Mouse (Mus musculus): ENCODE data around the gene Pigv. TPM values are rescaled to one million over a fixed set of nuclear protein-coding genes. Genes with fewer than 3 reads are reported as not detected.

The Pigv gene
- total RNA-seq (2021) = 1 to 10 TPM; 6.8 to 9.1 TPM
- long read RNA-seq, experiment 1, partial matches to known transcripts = 1 of 5 reads
- long read RNA-seq, experiment 1, other reads (novel, unspliced or antisense) = 0 of 5 reads
- long read RNA-seq, experiment 2, transcript Pigv-201 (4 exons, 3,979 nt) = major isoform, 8 of 14 reads
- long read RNA-seq, experiment 2, partial matches to known transcripts = 0 of 14 reads
- long read RNA-seq, experiment 2, other reads (novel, unspliced or antisense) = 3 of 14 reads

- DNase-seq (ENCODE audit: low spot score in 2 of 2) = peak; percentile 93 to 95
Observed at GRCm38 (mm10) chr4:133671881-133672844, at the start of gene Pigv. Pigv (minus strand) TSS chr4:133672647.

- DNase-seq (ENCODE audit: low spot score in 2 of 2) = no peak
Observed at GRCm38 (mm10) chr4:133719791-133720190, 47.3 kb upstream of the Pigv start.

GRCm38 (mm10) chr4:133712755-133713154 lies 40.3 kb upstream of the Pigv start:
- no peak for DNase-seq (ENCODE audit: low spot score in 2 of 2)

- DNase-seq (ENCODE audit: low spot score in 2 of 2) = no peak
Observed at GRCm38 (mm10) chr4:133711307-133712076, 39.0 kb upstream of the Pigv start.

- no peak for DNase-seq (ENCODE audit: low spot score in 2 of 2)
Observed at GRCm38 (mm10) chr4:133709395-133709794, 36.9 kb upstream of the Pigv start.

- DNase-seq (ENCODE audit: low spot score in 2 of 2) = no peak
Observed at GRCm38 (mm10) chr4:133707464-133707863, 35.0 kb upstream of the Pigv start.

GRCm38 (mm10) chr4:133706956-133707355 lies 34.5 kb upstream of the Pigv start:
- peak in 1 of 2 experiments; percentile 58 for DNase-seq (ENCODE audit: low spot score in 2 of 2)

- DNase-seq (ENCODE audit: low spot score in 2 of 2) = no peak
Observed at GRCm38 (mm10) chr4:133705062-133705461, 32.6 kb upstream of the Pigv start.

- peak; percentile 24 to 61 for DNase-seq (ENCODE audit: low spot score in 2 of 2)
Observed at GRCm38 (mm10) chr4:133700905-133701368, 28.5 kb upstream of the Pigv start.

GRCm38 (mm10) chr4:133695363-133695762 lies 22.9 kb upstream of the Pigv start:
- no peak for DNase-seq (ENCODE audit: low spot score in 2 of 2)

GRCm38 (mm10) chr4:133690252-133690651 lies 17.8 kb upstream of the Pigv start:
- no peak for DNase-seq (ENCODE audit: low spot score in 2 of 2)

- no peak for DNase-seq (ENCODE audit: low spot score in 2 of 2)
Observed at GRCm38 (mm10) chr4:133688417-133689067, 16.1 kb upstream of the Pigv start.

- DNase-seq (ENCODE audit: low spot score in 2 of 2) = no peak
Observed at GRCm38 (mm10) chr4:133687126-133687525, 14.7 kb upstream of the Pigv start.

GRCm38 (mm10) chr4:133686512-133686911 lies 14.1 kb upstream of the Pigv start:
- no peak for DNase-seq (ENCODE audit: low spot score in 2 of 2)

GRCm38 (mm10) chr4:133680206-133680786 lies 7.8 kb upstream of the Pigv start:
- DNase-seq (ENCODE audit: low spot score in 2 of 2) = no peak

GRCm38 (mm10) chr4:133679629-133680028 lies 7.2 kb upstream of the Pigv start:
- DNase-seq (ENCODE audit: low spot score in 2 of 2) = no peak

GRCm38 (mm10) chr4:133677266-133677665 lies 4.8 kb upstream of the Pigv start:
- DNase-seq (ENCODE audit: low spot score in 2 of 2) = no peak

GRCm38 (mm10) chr4:133676189-133676588 lies 3.7 kb upstream of the Pigv start:
- DNase-seq (ENCODE audit: low spot score in 2 of 2) = no peak

GRCm38 (mm10) chr4:133675594-133676016 lies 3.2 kb upstream of the Pigv start:
- DNase-seq (ENCODE audit: low spot score in 2 of 2) = peak in 1 of 2 experiments; percentile 57

GRCm38 (mm10) chr4:133674331-133674695 lies 1.9 kb upstream of the Pigv start:
- DNase-seq (ENCODE audit: low spot score in 2 of 2) = no peak
